Mouse (Mus musculus): ENCODE data around the gene Plxnc1. TPM values are rescaled to one million over a fixed set of nuclear protein-coding genes. Genes with fewer than 3 reads are reported as not detected.

Gene Plxnc1
- polyA plus RNA-seq, 1 experiment from 2014 or later = 8.1 TPM

- H3K9ac ChIP-seq = no peak overlapping the region
- no peaks in the 10 kb centered on the region for H3K36me3 ChIP-seq
- H3K4me3 ChIP-seq = no peak overlapping the region
- no peaks in the 10 kb centered on the region for H3K27me3 ChIP-seq
- H3K4me2 ChIP-seq = no peak overlapping the region
- no peaks in the 10 kb centered on the region for H3K9me3 ChIP-seq
- 73% methylated on average over 9 of the region's 9 CpGs for WGBS
- peaks cover 22% of the 10 kb centered on the region for H3K4me1 ChIP-seq (replicated peaks)
- ATAC-seq (ENCODE audit: low read depth) = no peak
- no peak overlapping the region for H3K27ac ChIP-seq (replicated peaks)
These were observed 29.9 kb upstream of the Plxnc1 start for GRCm38 (mm10) chr10:94974345-94975098.

- Histone ChIP-seq H3K4me3 (no peak overlapping the region), H3K27ac (replicated peaks) (no peak overlapping the region), H3K36me3 (no peaks in the 10 kb centered on the region), H3K27me3 (no peaks in the 10 kb centered on the region), H3K9me3 (no peaks in the 10 kb centered on the region), H3K4me1 (replicated peaks) (0 out of 2 replicates have a peak, but pooled peaks cover 5% of the 10 kb centered on the region), H3K9ac (no peak overlapping the region), H3K4me2 (no peak overlapping the region)
- no peak for ATAC-seq (ENCODE audit: low read depth)
- WGBS = 79% methylated on average over 3 of the region's 3 CpGs
These were observed 27.1 kb upstream of the Plxnc1 start for GRCm38 (mm10) chr10:94971625-94972161.

- Histone ChIP-seq H3K9me3 (no peaks in the 10 kb centered on the region), H3K27me3 (no peaks in the 10 kb centered on the region), H3K4me2 (no peak overlapping the region), H3K27ac (replicated peaks) (no peak overlapping the region), H3K4me1 (replicated peaks) (no peaks in the 10 kb centered on the region), H3K4me3 (no peak overlapping the region), H3K36me3 (no peaks in the 10 kb centered on the region), H3K9ac (no peak overlapping the region)
- no peak for ATAC-seq (ENCODE audit: low read depth)
- WGBS = 81% methylated on average over 6 of the region's 6 CpGs
These were observed 25.6 kb upstream of the Plxnc1 start for GRCm38 (mm10) chr10:94970221-94970620.

- H3K27me3 ChIP-seq = no peaks in the 10 kb centered on the region
- no peak for ATAC-seq (ENCODE audit: low read depth)
- 89% methylated on average over 7 of the region's 7 CpGs for WGBS
- no peaks in the 10 kb centered on the region for H3K9me3 ChIP-seq
- H3K4me2 ChIP-seq = no peak overlapping the region
- H3K36me3 ChIP-seq = no peaks in the 10 kb centered on the region
- H3K4me3 ChIP-seq = no peak overlapping the region
- no peak overlapping the region for H3K9ac ChIP-seq
- H3K27ac ChIP-seq (replicated peaks) = no peak overlapping the region
- no peaks in the 10 kb centered on the region for H3K4me1 ChIP-seq (replicated peaks)
These were observed 22.8 kb upstream of the Plxnc1 start for GRCm38 (mm10) chr10:94967468-94967867.

- H3K4me2 ChIP-seq = no peak overlapping the region
- whole genome bisulfite sequencing = 96% methylated on average over 7 of the region's 7 CpGs
- no peaks in the 10 kb centered on the region for H3K27me3 ChIP-seq
- no peak overlapping the region for H3K4me3 ChIP-seq
- H3K9me3 ChIP-seq = no peaks in the 10 kb centered on the region
- no peak overlapping the region for H3K27ac ChIP-seq (replicated peaks)
- H3K9ac ChIP-seq = no peak overlapping the region
- H3K36me3 ChIP-seq = no peaks in the 10 kb centered on the region
- ATAC-seq (ENCODE audit: low read depth) = no peak
- H3K4me1 ChIP-seq (replicated peaks) = no peaks in the 10 kb centered on the region
These were observed 22.2 kb upstream of the Plxnc1 start for GRCm38 (mm10) chr10:94966789-94967188.

GRCm38 (mm10) chr10:94965093-94965492 is 20.5 kb upstream of the Plxnc1 start:
- Histone ChIP-seq H3K9ac (no peak overlapping the region), H3K36me3 (no peaks in the 10 kb centered on the region), H3K4me2 (no peak overlapping the region), H3K4me1 (replicated peaks) (no peaks in the 10 kb centered on the region), H3K9me3 (no peaks in the 10 kb centered on the region), H3K27ac (replicated peaks) (no peak overlapping the region), H3K4me3 (no peak overlapping the region), H3K27me3 (no peaks in the 10 kb centered on the region)
- no peak for ATAC-seq (ENCODE audit: low read depth)
- 93% methylated on average over 3 of the region's 3 CpGs for WGBS

GRCm38 (mm10) chr10:94962005-94962404 is 17.4 kb upstream of the Plxnc1 start:
- ATAC-seq (ENCODE audit: low read depth) = no peak
- H3K27ac ChIP-seq (replicated peaks) = no peak overlapping the region
- H3K4me1 ChIP-seq (replicated peaks) = no peaks in the 10 kb centered on the region
- WGBS = 80% methylated on average over 10 of the region's 10 CpGs
- no peak overlapping the region for H3K9ac ChIP-seq
- no peak overlapping the region for H3K4me2 ChIP-seq
- H3K4me3 ChIP-seq = no peak overlapping the region
- H3K9me3 ChIP-seq = no peaks in the 10 kb centered on the region
- H3K27me3 ChIP-seq = peaks cover 6% of the 10 kb centered on the region; the same call in 1 of the 2 replicates
- H3K36me3 ChIP-seq = no peaks in the 10 kb centered on the region

- Histone ChIP-seq H3K4me3 (no peak overlapping the region), H3K9me3 (no peaks in the 10 kb centered on the region), H3K9ac (no peak overlapping the region), H3K36me3 (no peaks in the 10 kb centered on the region), H3K27me3 (peaks cover 10% of the 10 kb centered on the region; the same call in 1 of the 2 replicates), H3K4me2 (no peak overlapping the region), H3K4me1 (replicated peaks) (no peaks in the 10 kb centered on the region), H3K27ac (replicated peaks) (no peak overlapping the region)
- 85% methylated on average over 11 of the region's 11 CpGs for WGBS
- ATAC-seq (ENCODE audit: low read depth) = no peak
These were observed 16.6 kb upstream of the Plxnc1 start for GRCm38 (mm10) chr10:94961283-94961682.

GRCm38 (mm10) chr10:94958311-94958710 is 13.7 kb upstream of the Plxnc1 start:
- H3K4me1 ChIP-seq (replicated peaks) = no peaks in the 10 kb centered on the region
- no peak overlapping the region for H3K9ac ChIP-seq
- H3K4me2 ChIP-seq = no peak overlapping the region
- no peaks in the 10 kb centered on the region for H3K36me3 ChIP-seq
- no peak for ATAC-seq (ENCODE audit: low read depth)
- peaks cover 10% of the 10 kb centered on the region; the same call in 1 of the 2 replicates for H3K27me3 ChIP-seq
- H3K27ac ChIP-seq (replicated peaks) = no peak overlapping the region
- H3K9me3 ChIP-seq = 0 out of 2 replicates have a peak, but pooled peaks cover 5% of the 10 kb centered on the region
- no peak overlapping the region for H3K4me3 ChIP-seq
- 8% methylated on average over 7 of the region's 7 CpGs for WGBS

- WGBS = 88% methylated on average over 7 of the region's 7 CpGs
- H3K4me2 ChIP-seq = no peak overlapping the region
- 0 out of 2 replicates have a peak, but pooled peaks cover 5% of the 10 kb centered on the region for H3K9me3 ChIP-seq
- no peaks in the 10 kb centered on the region for H3K4me1 ChIP-seq (replicated peaks)
- no peak for ATAC-seq (ENCODE audit: low read depth)
- peaks cover 10% of the 10 kb centered on the region; the same call in 1 of the 2 replicates for H3K27me3 ChIP-seq
- no peaks in the 10 kb centered on the region for H3K36me3 ChIP-seq
- H3K4me3 ChIP-seq = no peak overlapping the region
- H3K9ac ChIP-seq = no peak overlapping the region
- H3K27ac ChIP-seq (replicated peaks) = no peak overlapping the region
These were observed 13.1 kb upstream of the Plxnc1 start for GRCm38 (mm10) chr10:94957705-94958104.

GRCm38 (mm10) chr10:94947915-94948675 is 3.5 kb upstream of the Plxnc1 start:
- H3K4me1 ChIP-seq (replicated peaks) = peaks cover 22% of the 10 kb centered on the region
- no peak overlapping the region for H3K9ac ChIP-seq
- no peak for ATAC-seq (ENCODE audit: low read depth)
- H3K36me3 ChIP-seq = no peaks in the 10 kb centered on the region
- H3K9me3 ChIP-seq = no peaks in the 10 kb centered on the region
- WGBS = 79% methylated on average over 10 of the region's 10 CpGs
- H3K27me3 ChIP-seq = peaks cover 18% of the 10 kb centered on the region
- no peak overlapping the region for H3K4me3 ChIP-seq
- no peak overlapping the region for H3K4me2 ChIP-seq
- no peak overlapping the region for H3K27ac ChIP-seq (replicated peaks)

GRCm38 (mm10) chr10:94947386-94947785 is 2.8 kb upstream of the Plxnc1 start:
- Histone ChIP-seq H3K4me2 (no peak overlapping the region), H3K9me3 (no peaks in the 10 kb centered on the region), H3K4me1 (replicated peaks) (peaks cover 29% of the 10 kb centered on the region), H3K27me3 (peaks cover 24% of the 10 kb centered on the region), H3K36me3 (no peaks in the 10 kb centered on the region), H3K9ac (no peak overlapping the region), H3K27ac (replicated peaks) (no peak overlapping the region), H3K4me3 (no peak overlapping the region)
- ATAC-seq (ENCODE audit: low read depth) = no peak
- 76% methylated on average over 7 of the region's 7 CpGs for WGBS
